Mouse (Mus musculus) midbrain, embryonic 14.5 days (tissue): ENCODE data around the gene Pjvk. TPM values are rescaled to one million over a fixed set of nuclear protein-coding genes. Genes with fewer than 3 reads are reported as not detected.
"Not testable (repeated sequence)": the region's sequence is repeated elsewhere in the genome, so short reads cannot be mapped to it uniquely, and the experiment has no call there.

Source experiments
- ATAC-seq: fragments of 200-750 bp; cut with Nextera tagmentation; 2 replicates; pipeline ENCODE4 v1.8.0; 2017; ENCODE audit warnings: moderate number of reproducible peaks, moderate library complexity; ENCODE audit not compliant: low FRiP score, low TSS enrichment
- DNase-seq: peaks from one replicate; pipeline ENCODE4 v3.0.0-alpha.2; 2015
- H3K27ac ChIP-seq: fragments of 300-500 bp; sonication (generic); replicated peaks from 2 replicates; pipeline ENCODE4 v1.5.1; 2014; ENCODE audit warnings: mild to moderate bottlenecking, low read depth, low read length, moderate library complexity
- H3K27me3 ChIP-seq: fragments of 300-500 bp; sonication (generic); 2 replicates; pipeline ENCODE4 v1.6.1; 2014; ENCODE audit warnings: low read length, control low read depth, mixed read lengths; ENCODE audit not compliant: control insufficient read depth, insufficient read depth
- H3K36me3 ChIP-seq: fragments of 300-500 bp; sonication (generic); 2 replicates; pipeline ENCODE4 v1.6.1; 2014; ENCODE audit warnings: low read length, control low read depth; ENCODE audit not compliant: control insufficient read depth, insufficient read depth
- H3K4me1 ChIP-seq: fragments of 300-500 bp; sonication (generic); 2 replicates; pipeline ENCODE4 v1.6.1; 2014; ENCODE audit warnings: mild to moderate bottlenecking, antibody characterized with exemption, low read length, control low read depth; ENCODE audit not compliant: control insufficient read depth, insufficient read depth
- H3K4me2 ChIP-seq: fragments of 300-500 bp; sonication (generic); 2 replicates; pipeline ENCODE4 v1.6.1; 2014; ENCODE audit warnings: mild to moderate bottlenecking, low read length, moderate library complexity
- H3K4me3 ChIP-seq: fragments of 300-500 bp; sonication (generic); replicated peaks from 2 replicates; pipeline ENCODE4 v1.5.1; 2014; ENCODE audit warnings: low read depth, low read length
- H3K9ac ChIP-seq: fragments of 300-500 bp; sonication (generic); replicated peaks from 2 replicates; pipeline ENCODE4 v1.6.1; 2014; ENCODE audit warnings: mild to moderate bottlenecking, low read length, moderate library complexity
- H3K9me3 ChIP-seq: fragments of 300-500 bp; sonication (generic); 2 replicates; pipeline ENCODE4 v1.6.1; 2016; ENCODE audit warnings: low read length, control low read depth, mixed read lengths; ENCODE audit not compliant: control insufficient read depth
- WGBS: fragments of 180-500 bp; shearing (Covaris S2); extraction: QIAGEN DNeasy Blood & Tissue Kit; methylation state at CpG from one replicate; pipeline ENCODE4 v1.1.7; 2014; 5-methylcytosine and 5-hydroxymethylcytosine counted together
- polyA plus RNA-seq: library from polyadenylated mRNA; unstranded; fragments of >200 nt; fragmentation: Nextera tagmentation; extraction: Ambion mirVana; gene quantifications from 2 replicates; pipeline ENCODE4 v1.2.1, GENCODE M21; 2014

Pjvk gene
- polyA plus RNA-seq, 1 experiment from 2014 or later, result 0.92 TPM

DNA sequence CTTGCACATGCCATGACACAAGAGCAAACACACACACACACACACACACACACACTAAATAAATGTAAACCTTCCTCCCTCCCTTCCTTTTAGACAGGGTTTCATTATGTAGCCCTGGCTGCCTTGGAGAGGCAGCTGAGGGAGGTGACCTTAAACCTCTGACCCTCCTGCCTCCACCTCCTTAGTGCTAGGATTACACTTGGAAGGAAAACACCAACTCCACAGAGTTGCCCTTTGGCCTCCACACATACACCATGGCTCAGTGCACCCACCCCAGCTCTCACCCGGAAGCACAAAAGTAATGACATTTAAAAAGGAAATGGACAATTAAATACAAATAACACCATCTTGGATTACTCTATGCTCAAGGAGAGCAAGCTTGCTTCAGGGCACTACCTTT is 26.6 kb upstream of the Pjvk start:
- DNase-seq (no peak), ATAC-seq (no peak)
- WGBS, result 91% methylated on average over 1 of the region's 1 CpGs
- H3K9me3 ChIP-seq, result no peaks in the 10 kb centered on the region; the same call in 1 of the 2 replicates
- H3K9ac ChIP-seq, result no peak overlapping the region
- peaks cover 24% of the 10 kb centered on the region for H3K36me3 ChIP-seq
- no peaks in the 10 kb centered on the region for H3K4me1 ChIP-seq
- no peak overlapping the region for H3K4me3 ChIP-seq
- H3K27me3 ChIP-seq, result no peaks in the 10 kb centered on the region
- H3K27ac ChIP-seq, result no peak overlapping the region
- no peak overlapping the region for H3K4me2 ChIP-seq

DNA sequence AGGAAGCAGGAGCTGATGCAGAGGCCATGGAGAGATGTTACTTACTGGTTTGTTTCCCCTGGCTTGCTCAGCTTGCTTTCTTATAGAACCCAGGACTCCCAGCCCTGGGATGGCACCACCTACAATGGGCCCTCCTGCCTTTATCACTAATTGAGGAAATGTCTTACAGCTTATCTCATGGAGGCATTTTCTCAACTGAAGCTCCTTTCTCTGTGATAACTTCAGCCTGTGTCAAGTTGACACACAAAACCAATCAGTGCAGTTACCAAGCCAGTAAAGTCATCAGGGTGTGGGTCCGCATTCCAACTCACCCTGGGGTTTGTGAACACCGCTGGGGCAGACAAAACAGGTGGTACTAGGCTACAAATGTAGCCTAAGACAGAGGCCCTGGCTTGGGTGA is 26.0 kb upstream of the Pjvk start:
- WGBS, result 90% methylated on average over 2 of the region's 2 CpGs
- not testable (repeated sequence) for ATAC-seq, H3K27me3 ChIP-seq, H3K4me2 ChIP-seq, DNase-seq, H3K9me3 ChIP-seq, H3K4me3 ChIP-seq, H3K9ac ChIP-seq, H3K27ac ChIP-seq, H3K4me1 ChIP-seq
- H3K36me3 ChIP-seq, result peaks cover 30% of the 10 kb centered on the region

DNA sequence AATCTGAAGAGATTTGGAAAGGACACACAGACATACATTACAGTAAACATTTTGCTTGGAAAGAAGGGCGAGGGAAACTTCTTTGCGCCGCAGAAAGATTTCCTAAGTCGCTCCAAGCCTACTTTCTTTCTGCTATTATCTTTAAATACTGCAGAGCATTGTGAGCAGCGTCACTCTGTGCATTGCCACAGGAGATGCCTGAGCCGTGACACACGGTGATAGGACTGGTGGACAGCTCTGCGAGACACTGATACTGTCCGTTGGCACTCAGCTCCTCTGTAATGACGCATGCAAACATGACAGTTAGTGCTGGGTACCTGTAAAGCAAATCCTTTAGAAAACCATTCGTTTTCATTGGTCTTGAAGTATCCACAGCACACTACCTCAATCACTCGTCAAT is 18.0 kb upstream of the Pjvk start:
- Histone ChIP-seq H3K27me3 (no peaks in the 10 kb centered on the region), H3K9ac (no peak overlapping the region), H3K9me3 (no peaks in the 10 kb centered on the region; the same call in 1 of the 2 replicates), H3K36me3 (peaks cover 79% of the 10 kb centered on the region), H3K4me2 (no peak overlapping the region), H3K4me1 (no peaks in the 10 kb centered on the region), H3K27ac (no peak overlapping the region), H3K4me3 (no peak overlapping the region)
- 96% methylated on average over 12 of the region's 12 CpGs for WGBS
- DNase-seq, result no peak
- ATAC-seq, result no peak

DNA sequence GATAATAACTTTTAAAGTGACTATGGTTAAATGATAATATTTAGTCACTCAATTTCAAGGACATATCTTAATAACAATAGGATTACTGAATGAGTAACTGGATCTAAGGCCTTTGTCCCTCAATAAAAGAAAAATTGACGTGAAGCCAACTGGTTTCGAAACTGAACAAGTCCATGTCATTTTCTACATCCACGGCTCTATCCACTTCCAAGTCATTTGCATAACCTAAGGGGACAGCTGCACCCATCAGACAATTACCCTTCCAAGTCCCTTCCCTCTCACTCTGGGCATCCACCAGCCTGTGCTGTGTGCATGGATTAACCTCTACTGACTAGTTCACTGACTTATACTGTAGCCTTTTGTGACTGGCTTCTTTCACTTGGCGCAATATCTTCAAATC is 16.7 kb upstream of the Pjvk start:
- Histone ChIP-seq H3K9me3 (no peaks in the 10 kb centered on the region; the same call in 1 of the 2 replicates), H3K27me3 (no peaks in the 10 kb centered on the region), H3K27ac (no peak overlapping the region), H3K4me2 (no peak overlapping the region), H3K36me3 (peaks cover 87% of the 10 kb centered on the region), H3K4me1 (no peaks in the 10 kb centered on the region), H3K9ac (no peak overlapping the region), H3K4me3 (no peak overlapping the region)
- ATAC-seq (no peak), DNase-seq (no peak)
- WGBS, result 54% methylated on average over 4 of the region's 4 CpGs

DNA sequence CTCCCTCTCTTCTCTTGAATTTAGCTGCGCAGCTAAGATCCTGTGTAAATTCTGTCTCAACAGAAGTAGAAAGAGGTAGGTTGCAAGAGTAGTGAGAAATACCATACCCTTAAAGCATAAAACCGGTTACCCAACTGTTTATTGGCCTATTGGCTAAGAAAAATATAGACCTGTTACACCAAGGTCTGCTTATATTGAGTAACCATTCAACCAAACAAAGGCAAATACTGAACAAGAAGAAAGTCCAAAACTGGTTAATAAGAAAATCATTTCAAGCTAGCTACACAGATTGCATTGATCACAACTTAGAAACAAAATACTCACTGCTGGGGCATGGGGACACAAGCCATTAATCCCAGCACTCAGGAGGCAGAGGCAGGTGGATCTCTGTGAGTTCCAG is 8.6 kb upstream of the Pjvk start:
- Histone ChIP-seq H3K27me3 (no peaks in the 10 kb centered on the region), H3K9ac (no peak overlapping the region), H3K27ac (no peak overlapping the region), H3K36me3 (peaks cover 73% of the 10 kb centered on the region), H3K9me3 (no peaks in the 10 kb centered on the region), H3K4me1 (no peaks in the 10 kb centered on the region), H3K4me3 (no peak overlapping the region), H3K4me2 (no peak overlapping the region)
- 97% methylated on average over 2 of the region's 2 CpGs for WGBS
- DNase-seq (no peak), ATAC-seq (no peak)

DNA sequence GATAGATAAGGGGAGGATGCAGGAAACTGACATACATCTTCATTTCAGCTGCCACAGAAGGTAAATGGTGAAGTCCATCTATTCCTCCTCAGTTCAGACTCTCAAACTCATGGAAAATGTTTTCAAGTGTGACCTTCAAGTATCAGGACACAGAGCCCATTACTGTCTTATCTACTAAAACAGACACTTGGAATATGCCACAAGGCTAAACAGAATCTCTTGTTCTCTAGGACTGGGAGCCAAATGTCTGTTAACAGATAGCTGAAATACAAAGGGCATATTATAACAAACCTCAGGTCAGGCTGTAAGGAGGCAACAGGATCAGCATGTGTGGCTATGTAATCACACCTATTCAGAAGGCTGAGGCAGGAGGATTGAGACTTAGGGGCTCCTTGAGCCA is 4.5 kb upstream of the Pjvk start:
- H3K36me3 ChIP-seq, result peaks cover 37% of the 10 kb centered on the region
- H3K9me3 ChIP-seq, result no peaks in the 10 kb centered on the region

DNA sequence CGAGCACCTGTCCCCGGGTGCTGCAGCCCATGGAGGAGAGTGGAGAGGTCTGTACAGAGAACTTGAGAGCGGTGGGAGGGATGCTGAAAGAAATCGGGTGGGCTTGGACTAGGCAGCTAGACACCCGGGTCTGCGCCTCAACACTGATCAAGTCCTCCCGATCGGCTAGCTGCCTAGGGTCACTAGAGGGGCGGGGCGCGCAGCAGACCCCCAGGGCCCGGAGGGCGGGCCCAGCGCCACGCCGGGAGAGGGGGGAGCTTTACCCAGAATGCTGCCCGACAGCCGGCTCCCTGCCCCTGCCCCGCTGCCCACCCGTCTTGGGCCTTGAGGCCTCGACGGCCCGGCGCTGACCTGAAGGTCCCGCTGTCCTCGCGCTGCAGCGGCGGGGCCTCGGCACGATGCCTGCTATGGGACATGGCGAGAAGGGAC is 821 bp upstream of the Pjvk start:
- peak; percentile 77 for DNase-seq
- no peaks in the 10 kb centered on the region for H3K27me3 ChIP-seq

More for the DNA sequence above, 4.5 kb upstream of the Pjvk start:
- no peak overlapping the region for H3K4me2 ChIP-seq
- no peak for ATAC-seq
- peaks cover 6% of the 10 kb centered on the region for H3K4me1 ChIP-seq
- no peak overlapping the region for H3K27ac ChIP-seq
- no peak for DNase-seq
- no peak overlapping the region for H3K9ac ChIP-seq
- H3K27me3 ChIP-seq, result no peaks in the 10 kb centered on the region
- H3K4me3 ChIP-seq, result no peak overlapping the region

DNA sequence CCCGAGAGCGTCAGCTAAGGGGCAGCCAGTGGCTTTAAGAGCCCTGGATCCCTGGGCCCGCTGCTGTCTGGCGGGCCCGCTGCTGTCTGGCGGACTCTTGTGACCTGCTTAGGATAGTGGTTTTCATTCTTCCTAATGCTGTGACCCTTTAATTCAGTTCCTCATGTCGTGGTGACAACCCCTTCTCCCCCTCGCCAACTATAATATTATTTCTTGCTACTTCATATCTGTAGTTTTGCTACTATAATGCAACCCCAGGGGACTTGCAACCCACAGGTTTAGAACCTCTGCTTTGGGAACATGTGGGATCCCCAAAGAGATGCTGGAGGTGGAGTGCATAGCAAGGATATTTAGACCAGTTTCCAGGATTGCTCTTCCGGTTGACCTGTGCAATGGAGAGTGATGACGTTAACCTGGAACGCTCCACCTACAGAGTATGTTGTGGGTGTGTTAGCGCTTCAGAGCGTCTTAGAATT is 428 bp downstream of the Pjvk start:
- no peaks in the 10 kb centered on the region for H3K27me3 ChIP-seq
- WGBS, result 31% methylated on average over 13 of the region's 13 CpGs
- peak overlapping the region; percentile 69 for H3K4me2 ChIP-seq
- H3K4me3 ChIP-seq, result peak overlapping the region; percentile 70
- H3K36me3 ChIP-seq, result no peaks in the 10 kb centered on the region
- no peaks in the 10 kb centered on the region for H3K9me3 ChIP-seq
- peak overlapping the region; percentile 86 for H3K9ac ChIP-seq
- DNase-seq (no peak), ATAC-seq (peak; percentile 18)
- H3K27ac ChIP-seq, result peak overlapping the region; percentile 91
- peaks cover 6% of the 10 kb centered on the region for H3K4me1 ChIP-seq

More for the DNA sequence above, 821 bp upstream of the Pjvk start:
- Histone ChIP-seq H3K27ac (peak overlapping the region; percentile 91), H3K9me3 (no peaks in the 10 kb centered on the region), H3K9ac (peak overlapping the region; percentile 86), H3K36me3 (peaks cover 5% of the 10 kb centered on the region), H3K4me2 (peak overlapping the region; percentile 69), H3K4me3 (peak overlapping the region; percentile 70), H3K4me1 (peaks cover 6% of the 10 kb centered on the region)
- ATAC-seq, result peak; percentile 70
- WGBS, result under 1% methylated on average over 31 of the region's 32 CpGs

DNA sequence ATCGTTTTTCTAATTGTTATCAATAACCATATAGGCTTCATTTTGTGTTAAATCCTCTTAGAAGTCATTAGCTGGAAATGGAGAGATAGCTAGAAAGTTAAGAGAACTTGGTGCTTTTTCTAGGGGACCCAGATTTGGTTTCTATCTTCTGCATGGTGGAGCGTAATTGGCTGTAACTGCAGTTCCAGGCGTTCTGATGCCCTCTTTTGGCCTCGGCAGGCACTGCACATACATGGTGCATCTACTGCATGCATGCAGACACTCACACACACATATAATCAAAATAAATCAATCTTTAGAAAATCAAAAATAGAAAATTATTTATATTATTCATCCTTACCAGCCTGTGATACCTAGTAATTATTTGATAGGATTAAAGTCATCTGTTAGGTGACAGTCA is 4.8 kb downstream of the Pjvk start:
- WGBS, result 93% methylated on average over 4 of the region's 4 CpGs
- Histone ChIP-seq H3K4me3 (no peak overlapping the region), H3K4me2 (no peak overlapping the region), H3K36me3 (no peaks in the 10 kb centered on the region), H3K4me1 (no peaks in the 10 kb centered on the region; the same call in 1 of the 2 replicates), H3K9ac (no peak overlapping the region), H3K27me3 (no peaks in the 10 kb centered on the region), H3K9me3 (no peaks in the 10 kb centered on the region), H3K27ac (no peak overlapping the region)
- ATAC-seq (no peak), DNase-seq (no peak)
